Mouse (Mus musculus) spleen, adult 2 months (tissue): ENCODE measurements around the gene Rps27l.

ENCODE experiments used
- CTCF ChIP-seq: fragments of 200-500 bp; IDR thresholded peaks from 2 replicates; pipeline ENCODE4 v1.5.1; 2011; ENCODE audit warnings: mild to moderate bottlenecking, inconsistent platforms; ENCODE audit not compliant: insufficient read depth, insufficient read length, insufficient replicate concordance; ENCODE audit errors: extremely low read depth
- POLR2A ChIP-seq: fragments of 200-500 bp; IDR thresholded peaks from 2 replicates; pipeline ENCODE4 v1.6.1; 2011; ENCODE audit warnings: low read depth, low read length, inconsistent platforms

- TF ChIP-seq POLR2A (no peak), CTCF (no peak)
These were observed 725 bp upstream of the Rps27l start for GRCm38 (mm10) chr9:66945161-66945560.
